Mouse (Mus musculus) liver, embryonic 11.5 days (tissue): ENCODE data around the gene Rack1. TPM values are rescaled to one million over a fixed set of nuclear protein-coding genes. Genes with fewer than 3 reads are reported as not detected.
"Not testable (repeated sequence)": the region's sequence is repeated elsewhere in the genome, so short reads cannot be mapped to it uniquely, and the experiment has no call there.

Source experiments
- ATAC-seq: fragments of 200-750 bp; cut with Nextera tagmentation; replicated peaks from 2 replicates; pipeline ENCODE4 v1.8.0; 2017; ENCODE audit warnings: moderate number of reproducible peaks, mild to moderate bottlenecking, moderate TSS enrichment, moderate library complexity; ENCODE audit not compliant: low FRiP score
- DNase-seq: peaks from one replicate; pipeline ENCODE4 v3.0.0-alpha.2; 2017; ENCODE audit warnings: low spot score
- H3K27ac ChIP-seq: fragments of 300-500 bp; sonication (generic); 2 replicates; pipeline ENCODE4 v1.5.1; 2014; ENCODE audit warnings: mild to moderate bottlenecking, low read depth, low read length, control low read depth
- H3K27me3 ChIP-seq: fragments of 300-500 bp; sonication (generic); replicated peaks from 2 replicates; pipeline ENCODE4 v1.6.1; 2014; ENCODE audit warnings: low read length, mixed read lengths; ENCODE audit not compliant: control insufficient read depth, insufficient read depth
- H3K36me3 ChIP-seq: fragments of 300-500 bp; sonication (generic); 2 replicates; pipeline ENCODE4 v1.6.1; 2014; ENCODE audit warnings: mild to moderate bottlenecking, low read length, moderate library complexity, mixed read lengths; ENCODE audit not compliant: control insufficient read depth, insufficient read depth
- H3K4me1 ChIP-seq: fragments of 300-500 bp; sonication (generic); replicated peaks from 2 replicates; pipeline ENCODE4 v1.6.1; 2014; ENCODE audit warnings: low read length, mixed read lengths; ENCODE audit not compliant: control insufficient read depth, insufficient read depth
- H3K4me2 ChIP-seq: fragments of 300-500 bp; sonication (generic); 2 replicates; pipeline ENCODE4 v1.6.1; 2014; ENCODE audit warnings: mild to moderate bottlenecking, control low read depth, moderate library complexity
- H3K4me3 ChIP-seq: fragments of 300-500 bp; sonication (generic); 2 replicates; pipeline ENCODE4 v1.5.1; 2014; ENCODE audit warnings: low read depth, low read length, control low read depth
- H3K9ac ChIP-seq: fragments of 300-500 bp; sonication (generic); 2 replicates; pipeline ENCODE4 v1.6.1; 2014; ENCODE audit warnings: low read depth, low read length, control low read depth
- H3K9me3 ChIP-seq: fragments of 300-500 bp; sonication (generic); 2 replicates; pipeline ENCODE4 v1.6.1; 2016; ENCODE audit warnings: low read length, inconsistent platforms, mixed read lengths; ENCODE audit not compliant: control insufficient read depth
- WGBS: fragments of 180-500 bp; shearing (Covaris S2); extraction: QIAGEN DNeasy Blood & Tissue Kit; methylation state at CpG from one replicate; pipeline ENCODE4 v1.1.7; 2014; 5-methylcytosine and 5-hydroxymethylcytosine counted together
- polyA plus RNA-seq: library from polyadenylated mRNA; unstranded; fragments of >200 nt; fragmentation: Nextera tagmentation; extraction: Ambion mirVana; gene quantifications from 2 replicates; pipeline ENCODE4 v1.2.1, GENCODE M21; 2014

Gene Rack1
- polyA plus RNA-seq, 1 experiment from 2014 or later = 1,248 TPM

DNA sequence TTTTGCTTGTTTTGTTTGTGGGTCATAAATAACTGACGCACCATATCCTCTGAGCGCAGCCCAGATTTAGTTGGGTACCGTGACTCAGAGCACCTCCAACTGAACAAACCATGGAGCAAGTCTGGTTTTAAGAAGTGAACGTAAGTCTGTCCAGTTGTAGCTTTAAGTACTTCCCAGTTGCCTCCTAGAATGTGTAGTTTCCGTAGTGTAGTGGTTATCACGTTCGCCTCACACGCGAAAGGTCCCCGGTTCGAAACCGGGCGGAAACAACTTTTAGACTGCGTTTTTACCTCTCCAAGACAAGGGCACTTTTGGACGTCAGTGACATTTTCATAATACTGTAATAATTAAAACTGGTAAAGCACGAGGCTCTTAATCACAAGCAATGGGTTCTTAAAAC is 18.2 kb downstream of the Rack1 start:
- peak overlapping the region; percentile 76 for H3K4me2 ChIP-seq
- under 1% methylated on average over 16 of the region's 16 CpGs for WGBS
- peak overlapping the region; percentile 80; the same call in 1 of the 2 replicates for H3K9ac ChIP-seq
- H3K9me3 ChIP-seq = no peaks in the 10 kb centered on the region
- H3K36me3 ChIP-seq = no peaks in the 10 kb centered on the region; the same call in 1 of the 2 replicates
- H3K27ac ChIP-seq = no peak overlapping the region
- peaks cover 22% of the 10 kb centered on the region for H3K4me1 ChIP-seq
- peak overlapping the region; percentile 95 for H3K4me3 ChIP-seq
- H3K27me3 ChIP-seq = no peaks in the 10 kb centered on the region
- DNase-seq = peak; percentile 82
- ATAC-seq = peak; percentile 3; the same call in 1 of the 2 replicates

- Histone ChIP-seq H3K4me1 (peaks cover 20% of the 10 kb centered on the region), H3K4me2 (no peak overlapping the region; the same call in 1 of the 2 replicates), H3K36me3 (no peaks in the 10 kb centered on the region), H3K9me3 (no peaks in the 10 kb centered on the region), H3K27ac (peak overlapping the region; percentile 54), H3K4me3 (no peak overlapping the region), H3K27me3 (peaks cover 5% of the 10 kb centered on the region), H3K9ac (no peak overlapping the region)
- ATAC-seq (no peak), DNase-seq (no peak)
- WGBS = 55% methylated on average over 7 of the region's 7 CpGs
Observed at GRCm38 (mm10) chr11:48819614-48820307, 19.6 kb downstream of the Rack1 start.

DNA sequence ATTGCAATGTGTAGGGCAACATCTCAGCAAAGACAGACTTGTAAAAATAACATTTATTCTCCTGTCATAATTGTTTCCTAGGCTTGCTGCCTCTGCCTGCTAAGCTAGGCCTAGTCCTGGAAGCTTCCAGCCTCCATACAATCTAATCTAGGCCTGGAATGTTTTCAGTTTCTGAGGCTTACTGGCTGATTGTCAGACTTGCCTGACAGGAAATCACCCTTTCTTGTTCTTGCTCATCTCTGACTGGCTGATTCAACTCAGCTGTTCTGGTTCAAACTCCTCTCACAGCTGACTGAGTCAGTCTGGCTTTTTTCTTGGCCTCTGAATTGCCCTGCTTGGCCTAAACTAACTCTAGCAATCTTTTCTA is 20.2 kb downstream of the Rack1 start:
- no peak for DNase-seq
- Histone ChIP-seq H3K27me3 (peaks cover 9% of the 10 kb centered on the region), H3K9ac (no peak overlapping the region), H3K4me2 (no peak overlapping the region), H3K36me3 (no peaks in the 10 kb centered on the region), H3K4me1 (peaks cover 17% of the 10 kb centered on the region), H3K27ac (peak overlapping the region; percentile 54), H3K9me3 (no peaks in the 10 kb centered on the region), H3K4me3 (no peak overlapping the region)
- ATAC-seq = no peak

DNA sequence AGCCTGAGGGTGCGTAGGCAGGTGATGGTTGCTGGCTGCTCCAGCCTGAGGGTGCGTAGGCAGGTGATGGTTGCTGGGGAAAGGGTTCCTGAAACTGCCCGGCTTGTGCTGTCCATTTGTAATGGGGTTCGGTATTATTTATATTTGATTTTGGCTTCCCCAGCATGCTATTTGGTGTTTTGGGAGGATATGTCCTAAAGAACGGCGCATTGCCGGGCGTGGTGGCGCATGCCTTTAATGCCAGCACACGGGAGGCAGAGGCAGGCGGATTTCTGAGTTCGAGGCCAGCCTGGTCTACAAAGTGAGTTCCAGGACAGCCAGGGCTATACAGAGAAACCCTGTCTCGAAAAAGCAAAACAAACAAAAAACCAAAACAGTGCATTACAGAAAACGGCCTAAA is 21.2 kb downstream of the Rack1 start:
- H3K4me2 ChIP-seq, H3K27ac ChIP-seq, H3K27me3 ChIP-seq, ATAC-seq, H3K4me3 ChIP-seq, DNase-seq, H3K36me3 ChIP-seq, H3K9ac ChIP-seq, H3K9me3 ChIP-seq, H3K4me1 ChIP-seq: not testable (repeated sequence)
- WGBS = 80% methylated on average over 14 of the region's 14 CpGs

DNA sequence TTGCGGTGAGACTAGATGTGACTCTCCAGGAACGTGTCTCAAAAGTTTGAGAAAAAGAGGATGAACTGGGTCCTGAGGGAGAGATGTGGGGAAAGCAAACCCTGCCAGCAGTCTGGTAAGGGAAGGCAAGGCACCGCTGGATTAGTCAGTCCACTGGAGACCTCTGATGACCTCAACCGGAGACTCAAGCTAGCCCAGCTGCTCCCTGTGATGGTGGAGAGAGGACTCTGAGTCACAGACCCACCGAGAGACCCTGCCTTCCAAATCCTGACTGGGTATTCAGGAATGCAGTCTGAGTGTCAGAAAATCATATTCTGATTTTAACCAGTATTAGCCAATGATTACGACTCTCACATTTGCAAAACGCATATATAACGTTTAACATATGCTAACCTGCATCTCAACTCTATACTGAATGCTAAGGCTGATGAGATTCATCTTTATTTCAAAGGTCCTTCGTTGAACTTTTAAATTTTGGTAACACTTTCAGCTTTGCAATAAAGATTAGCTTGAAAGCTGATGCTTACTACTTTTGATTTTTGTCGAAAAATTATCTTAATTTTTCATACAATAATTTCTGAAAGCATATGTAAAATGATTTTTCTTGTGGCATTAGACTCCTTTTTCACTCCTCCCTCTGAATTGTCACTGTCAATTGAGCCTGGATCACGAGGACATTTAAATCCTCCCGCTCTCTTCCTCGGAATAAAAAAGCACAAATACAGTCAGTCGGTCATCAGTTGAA is 22.8 kb downstream of the Rack1 start:
- H3K4me1 ChIP-seq = peaks cover 13% of the 10 kb centered on the region
- DNase-seq = no peak
- H3K36me3 ChIP-seq = no peaks in the 10 kb centered on the region
- H3K9ac ChIP-seq = no peak overlapping the region
- no peak overlapping the region for H3K27ac ChIP-seq
- H3K4me3 ChIP-seq = peak overlapping the region; percentile 49
- no peak for ATAC-seq
- peaks cover 3% of the 10 kb centered on the region; the same call in 1 of the 2 replicates for H3K9me3 ChIP-seq
- H3K4me2 ChIP-seq = peak overlapping the region; percentile 85
- H3K27me3 ChIP-seq = peaks cover 9% of the 10 kb centered on the region
- 37% methylated on average over 14 of the region's 14 CpGs for WGBS

DNA sequence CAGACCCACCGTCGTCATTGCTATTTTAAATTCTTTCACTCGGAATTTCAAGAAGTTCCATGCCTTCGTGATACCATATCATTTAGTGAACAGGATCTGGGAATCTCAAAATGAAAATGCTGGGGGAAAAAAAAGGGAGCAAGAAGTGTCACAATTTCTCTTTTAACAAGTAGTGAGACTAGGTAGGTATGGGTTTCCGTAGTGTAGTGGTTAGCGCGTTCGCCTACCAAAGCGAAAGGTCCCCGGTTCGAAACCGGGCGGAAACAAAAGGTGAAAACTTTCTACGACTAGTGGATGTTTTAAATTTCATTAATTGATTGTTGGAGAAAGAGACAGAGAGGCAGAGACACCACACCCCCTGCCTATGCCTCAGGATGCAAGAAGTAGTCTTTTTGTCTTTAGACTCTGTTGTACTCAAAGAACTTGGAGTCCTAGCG is 23.4 kb downstream of the Rack1 start:
- WGBS = 2% methylated on average over 15 of the region's 15 CpGs
- Histone ChIP-seq H3K4me3 (peak overlapping the region; percentile 49), H3K4me1 (peaks cover 13% of the 10 kb centered on the region), H3K9me3 (peaks cover 5% of the 10 kb centered on the region; the same call in 1 of the 2 replicates), H3K27me3 (peaks cover 9% of the 10 kb centered on the region), H3K36me3 (no peaks in the 10 kb centered on the region), H3K9ac (peak overlapping the region; percentile 39; the same call in 1 of the 2 replicates), H3K4me2 (peak overlapping the region; percentile 85), H3K27ac (no peak overlapping the region)
- DNase-seq = peak; percentile 79
- peak; percentile 76 for ATAC-seq

DNA sequence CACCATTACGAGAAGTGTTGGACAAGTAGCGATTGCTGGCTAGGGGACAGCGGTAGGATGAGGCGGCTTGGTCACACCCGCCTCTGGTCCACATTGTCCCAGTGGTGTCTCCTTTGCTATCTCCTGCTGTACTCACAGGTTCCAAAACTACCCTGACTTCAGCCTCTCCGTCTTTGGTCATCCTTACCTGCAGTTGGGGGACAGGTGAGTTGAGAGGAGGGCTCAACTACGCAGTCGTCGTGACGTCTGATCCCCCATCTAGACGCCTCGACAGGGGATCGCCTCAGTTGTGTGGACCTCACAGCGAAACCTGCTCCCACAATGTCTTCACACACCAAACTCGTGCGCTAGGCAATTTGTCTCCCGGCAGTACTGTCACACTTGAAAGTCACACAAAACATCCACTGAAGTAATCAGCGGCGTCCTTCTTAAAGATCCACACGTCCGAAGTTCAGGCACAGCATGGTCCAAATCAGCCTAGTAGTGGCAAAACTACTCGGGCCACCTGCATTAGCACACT is 24.2 kb downstream of the Rack1 start:
- peak overlapping the region; percentile 49 for H3K4me3 ChIP-seq
- WGBS = 5% methylated on average over 22 of the region's 22 CpGs
- ATAC-seq (no peak; the same call in 1 of the 2 replicates), DNase-seq (no peak)
- peaks cover 9% of the 10 kb centered on the region for H3K27me3 ChIP-seq
- no peaks in the 10 kb centered on the region for H3K36me3 ChIP-seq
- peaks cover 13% of the 10 kb centered on the region for H3K4me1 ChIP-seq
- H3K27ac ChIP-seq = no peak overlapping the region
- peak overlapping the region; percentile 25; the same call in 1 of the 2 replicates for H3K9ac ChIP-seq
- H3K9me3 ChIP-seq = peaks cover 5% of the 10 kb centered on the region; the same call in 1 of the 2 replicates
- H3K4me2 ChIP-seq = peak overlapping the region; percentile 85

GRCm38 (mm10) chr11:48825979-48826751 is 26.0 kb downstream of the Rack1 start, which contains the start of the genes Trim7 and Gm12184:
Trim7 (plus strand) TSS chr11:48826140.
Gm12184 (minus strand) TSS chr11:48826655.
- H3K36me3 ChIP-seq, H3K27ac ChIP-seq, H3K9me3 ChIP-seq, H3K27me3 ChIP-seq, DNase-seq, H3K4me1 ChIP-seq: not testable (repeated sequence)
- Histone ChIP-seq H3K4me2 (peak within 1 kb of the TSS; percentile 85), H3K9ac (0 out of 2 replicates have a peak within 1 kb of the TSS, but pooled peaks have one; percentile 5), H3K4me3 (peak within 1 kb of the TSS; percentile 44)
- peak; percentile 64 for ATAC-seq
- 0% methylated on average over 46 of the region's 92 CpGs for WGBS
